Mouse (Mus musculus) cerebellum, postnatal 36 days (tissue): ENCODE data around the gene Arap2.

Experiments used
- DNase-seq, 2 experiments: peaks; one replicate each; pipeline ENCODE4 v3.0.0; 2021 to 2022; ENCODE audit warnings: mixed read lengths in 2 of 2

The Arap2 gene

GRCm38 (mm10) chr5:62765784-62766701 is at the start of gene Arap2:
TSS of gene Arap2 (minus strand) at chr5:62766159.
- DNase-seq, result peak; percentile 24 to 41

- no peak for DNase-seq
Measured at GRCm38 (mm10) chr5:62815741-62816140, 49.8 kb upstream of the Arap2 start.

DNA sequence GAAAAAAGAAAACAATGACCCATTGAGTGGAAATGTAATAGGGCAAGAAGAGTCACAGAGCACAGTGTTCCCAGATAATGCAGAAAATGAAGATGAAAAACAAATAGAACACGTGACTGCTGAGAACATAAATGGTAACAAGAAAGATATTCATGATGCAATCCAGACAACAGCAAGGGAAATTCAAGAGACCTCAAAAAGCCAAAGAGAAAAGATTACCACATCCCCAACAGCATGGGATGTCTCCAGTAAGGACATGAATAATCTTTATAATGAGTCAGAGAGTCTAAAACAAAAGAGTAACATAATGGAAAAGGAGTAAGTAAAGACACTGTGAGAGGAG is 48.1 kb upstream of the Arap2 start:
- no peak for DNase-seq

DNA sequence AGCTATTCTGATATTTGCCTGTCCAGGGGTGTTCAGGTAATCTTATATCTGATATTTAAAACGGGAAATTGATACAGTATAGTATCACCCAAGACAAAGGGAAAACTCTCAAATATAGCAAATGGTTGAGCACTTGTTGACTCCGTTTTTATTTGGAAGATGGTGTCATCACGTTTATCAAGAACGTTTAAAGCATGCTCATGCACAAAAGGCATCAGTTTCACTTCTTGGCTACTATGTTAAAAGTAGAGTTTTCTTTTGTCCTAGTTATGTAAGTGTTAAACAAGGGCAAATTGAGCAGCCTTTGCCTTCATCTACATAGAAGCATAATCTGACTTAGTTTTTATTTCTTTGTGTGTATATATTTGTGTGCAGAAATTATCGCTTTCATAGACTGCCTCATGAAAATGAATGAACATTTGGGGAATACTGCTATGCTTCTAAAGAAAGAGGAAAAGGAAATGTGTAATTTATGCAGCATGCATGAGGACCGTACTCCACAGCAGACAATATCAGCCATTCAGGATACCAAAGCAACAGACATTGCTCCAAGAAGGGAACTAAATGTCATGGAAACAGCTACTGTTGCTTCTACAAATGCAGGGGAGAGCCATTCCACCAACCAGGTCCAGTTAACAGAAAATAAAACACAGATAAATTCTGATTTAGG is 47.6 kb upstream of the Arap2 start, which contains the start of gene Dthd1:
Dthd1 (plus strand) TSS at position 422 of the 670 bp plus-strand sequence.
- DNase-seq, result no peak

GRCm38 (mm10) chr5:62792776-62793175 is 26.8 kb upstream of the Arap2 start:
- no peak for DNase-seq

- no peak for DNase-seq
Measured at GRCm38 (mm10) chr5:62790921-62791564, 25.1 kb upstream of the Arap2 start.

DNA sequence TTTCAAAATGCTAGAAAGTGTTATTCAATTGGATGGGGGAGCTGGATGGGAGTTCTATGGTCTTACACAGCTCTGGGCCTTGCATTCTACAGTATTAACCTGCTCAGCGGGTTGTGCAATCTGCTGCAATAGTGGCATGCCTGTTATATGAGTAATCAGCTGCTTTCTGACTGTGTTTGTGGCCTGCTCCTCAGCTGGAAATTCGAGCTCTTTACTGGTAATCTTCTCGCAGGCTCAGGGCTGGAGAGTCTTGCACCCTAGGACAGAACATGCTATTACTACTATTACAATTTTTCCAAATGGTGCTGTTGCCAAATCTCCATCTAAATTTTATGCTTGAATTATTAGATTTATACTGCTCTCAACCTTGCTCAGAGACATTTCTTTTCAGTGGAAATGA is 20.9 kb upstream of the Arap2 start:
- DNase-seq, result no peak

DNA sequence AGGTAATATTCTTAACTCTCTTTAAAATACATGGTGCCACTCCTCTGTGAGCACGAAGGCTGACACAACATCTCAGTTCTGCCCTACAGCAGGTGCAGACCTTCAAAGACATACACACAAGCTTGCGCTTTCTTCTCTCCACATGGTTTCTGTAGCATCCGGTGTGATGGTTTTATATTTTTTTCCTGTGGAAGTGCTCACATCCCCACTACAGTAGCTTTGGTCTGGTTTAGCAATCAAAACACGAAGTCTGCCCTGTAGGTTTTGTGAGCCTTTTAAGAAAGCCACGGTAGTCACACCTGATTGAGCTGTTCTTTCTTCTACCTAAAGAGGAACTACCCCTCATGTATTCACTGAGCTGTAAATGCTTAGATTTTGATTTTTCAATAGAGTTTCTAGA is 12.7 kb upstream of the Arap2 start:
- no peak for DNase-seq

DNA sequence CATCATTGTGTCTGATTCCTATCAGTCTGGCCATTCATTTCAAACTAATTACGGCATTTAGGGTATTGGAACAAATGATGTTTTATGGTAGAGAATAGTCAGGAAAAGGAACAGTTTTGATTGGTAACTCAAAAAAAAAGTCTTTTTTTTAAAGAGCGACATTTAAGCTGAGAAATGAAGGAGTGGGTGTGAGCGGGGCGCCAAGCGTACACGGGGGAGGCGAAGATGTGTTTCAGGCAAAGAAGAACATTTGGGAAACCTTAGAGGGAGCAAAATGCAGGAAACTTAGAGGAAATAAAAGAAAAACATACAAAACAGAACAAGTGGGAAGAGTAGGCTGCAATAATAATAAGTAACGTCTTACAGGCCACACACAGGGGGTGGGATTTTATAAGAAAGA is 11.8 kb upstream of the Arap2 start:
- DNase-seq, result no peak

- DNase-seq, result no peak
Measured at GRCm38 (mm10) chr5:62771775-62772599, 6.0 kb upstream of the Arap2 start.

- DNase-seq, result no peak
Measured at GRCm38 (mm10) chr5:62765459-62765783, 538 bp downstream of the Arap2 start.

GRCm38 (mm10) chr5:62764161-62764560 is 1.8 kb downstream of the Arap2 start:
- no peak for DNase-seq

- no peak for DNase-seq
Measured at GRCm38 (mm10) chr5:62763046-62763445, 2.9 kb downstream of the Arap2 start.

DNA sequence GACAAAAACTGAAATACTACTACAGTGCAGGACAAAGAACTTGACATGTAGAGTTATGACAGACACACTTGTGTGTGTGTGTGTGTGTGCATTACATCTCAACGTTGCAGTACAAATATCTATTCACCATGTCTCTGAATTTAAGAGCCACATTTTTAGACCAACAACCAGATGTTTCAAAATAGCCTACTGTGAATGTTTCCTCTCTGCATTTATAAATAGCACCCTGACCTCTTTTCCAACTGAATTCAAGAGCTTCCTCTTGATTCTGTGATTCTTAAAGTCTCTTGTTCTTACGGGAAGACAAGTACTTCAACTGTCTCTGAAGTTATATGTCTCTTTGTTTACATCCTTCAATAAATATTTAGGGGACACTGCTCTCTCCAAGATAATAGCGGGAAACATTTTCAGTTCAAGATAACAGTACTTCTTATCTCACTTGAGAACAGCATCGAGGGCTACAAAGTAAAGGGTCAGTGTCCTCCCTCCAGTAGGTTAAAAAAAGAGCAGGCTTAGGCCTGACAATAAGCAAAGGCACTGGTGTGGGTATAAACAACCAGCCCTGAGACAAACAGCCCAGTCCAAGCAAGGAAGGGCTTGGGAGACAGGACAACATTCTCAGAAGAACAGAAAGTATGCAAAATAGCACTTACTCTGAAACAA is 3.5 kb downstream of the Arap2 start:
- DNase-seq, result no peak

- no peak for DNase-seq
Measured at GRCm38 (mm10) chr5:62760791-62761504, 5.0 kb downstream of the Arap2 start.

GRCm38 (mm10) chr5:62755808-62756527 is 10.0 kb downstream of the Arap2 start:
- DNase-seq, result no peak

GRCm38 (mm10) chr5:62752934-62753333 is 13.0 kb downstream of the Arap2 start:
- no peak for DNase-seq

DNA sequence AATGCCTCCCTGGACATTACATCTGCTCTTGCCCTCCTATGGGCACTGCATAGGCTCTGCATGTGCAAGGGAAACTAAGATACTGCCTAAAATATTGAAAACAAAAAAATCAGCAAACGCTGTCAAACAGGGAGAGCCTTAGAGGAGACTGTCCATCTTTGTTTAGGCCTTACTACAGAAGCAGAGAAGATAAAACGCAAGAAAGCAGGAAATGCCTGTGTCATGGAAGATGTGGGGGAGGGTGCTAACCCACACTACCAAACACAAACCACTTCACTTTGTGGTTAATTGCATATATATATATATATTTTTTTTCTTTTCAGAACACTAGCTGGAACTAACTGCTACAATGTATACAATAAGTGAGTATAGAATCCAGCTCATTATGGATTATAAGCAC is 14.3 kb downstream of the Arap2 start:
- no peak for DNase-seq

DNA sequence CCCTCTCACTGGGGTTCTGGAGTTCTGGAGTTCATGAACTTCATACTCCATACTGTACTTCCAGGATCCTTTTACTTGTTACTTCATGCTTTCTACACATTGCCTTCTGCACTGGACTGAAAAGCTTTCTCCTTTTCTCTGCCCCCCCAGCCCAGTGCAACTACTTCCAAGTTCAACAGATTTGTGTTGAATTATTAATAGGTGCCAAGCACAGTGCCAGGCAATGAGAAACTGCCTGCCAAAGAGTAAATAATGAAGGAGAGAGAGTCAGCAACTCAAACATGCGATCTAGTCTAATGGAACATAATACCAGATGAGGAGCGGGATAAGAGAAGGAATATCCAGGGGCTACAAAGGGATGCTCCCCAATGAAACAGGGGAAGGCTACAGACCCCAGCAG is 17.8 kb downstream of the Arap2 start:
- DNase-seq, result no peak

DNA sequence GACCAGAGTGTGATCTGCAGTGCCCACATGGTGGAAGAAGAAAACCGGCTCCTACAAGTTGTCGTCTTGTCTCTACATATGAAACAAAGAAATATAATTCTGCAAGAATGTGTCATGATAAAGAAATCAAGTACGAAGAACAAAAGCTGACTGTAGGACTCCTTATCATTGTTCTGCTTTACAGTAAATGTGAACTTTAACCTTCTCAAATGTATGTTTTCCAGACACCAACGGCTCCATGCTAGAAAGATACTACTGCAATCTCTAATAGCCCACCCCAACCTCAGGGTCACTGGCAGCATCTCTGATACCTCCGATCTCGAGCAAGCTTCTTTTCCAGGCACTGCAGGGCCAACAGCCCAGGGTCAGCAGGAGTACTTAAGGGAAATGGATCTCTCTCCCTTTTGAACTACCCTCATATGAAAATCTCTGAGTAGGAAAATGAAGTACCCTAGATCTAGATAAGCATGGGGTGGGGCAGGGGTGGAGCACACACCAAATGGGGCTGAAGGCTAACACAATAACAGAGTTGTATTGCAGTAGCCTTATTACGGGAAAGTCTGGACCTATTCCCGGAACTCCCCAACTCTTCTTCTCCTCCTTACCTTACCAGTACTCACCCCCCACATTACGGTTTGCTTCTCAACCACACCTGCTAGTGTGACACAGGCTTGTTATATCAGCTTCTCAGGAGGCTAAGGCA is 22.6 kb downstream of the Arap2 start:
- DNase-seq, result no peak
